Mouse (Mus musculus) midbrain, embryonic 14.5 days (tissue): ENCODE data around the gene Naa35. TPM values are rescaled to one million over a fixed set of nuclear protein-coding genes. Genes with fewer than 3 reads are reported as not detected.
A peak's percentile ranks its signal among the peaks of the same experiment; 100 is the strongest.

ENCODE experiments used
- ATAC-seq: fragments of 200-750 bp; cut with Nextera tagmentation; 2 replicates; pipeline ENCODE4 v1.8.0; 2017; ENCODE audit warnings: moderate number of reproducible peaks, moderate library complexity; ENCODE audit not compliant: low FRiP score, low TSS enrichment
- DNase-seq: peaks from one replicate; pipeline ENCODE4 v3.0.0-alpha.2; 2015
- H3K27ac ChIP-seq: fragments of 300-500 bp; sonication (generic); replicated peaks from 2 replicates; pipeline ENCODE4 v1.5.1; 2014; ENCODE audit warnings: mild to moderate bottlenecking, low read depth, low read length, moderate library complexity
- H3K27me3 ChIP-seq: fragments of 300-500 bp; sonication (generic); 2 replicates; pipeline ENCODE4 v1.6.1; 2014; ENCODE audit warnings: low read length, control low read depth, mixed read lengths; ENCODE audit not compliant: control insufficient read depth, insufficient read depth
- H3K36me3 ChIP-seq: fragments of 300-500 bp; sonication (generic); 2 replicates; pipeline ENCODE4 v1.6.1; 2014; ENCODE audit warnings: low read length, control low read depth; ENCODE audit not compliant: control insufficient read depth, insufficient read depth
- H3K4me1 ChIP-seq: fragments of 300-500 bp; sonication (generic); 2 replicates; pipeline ENCODE4 v1.6.1; 2014; ENCODE audit warnings: mild to moderate bottlenecking, antibody characterized with exemption, low read length, control low read depth; ENCODE audit not compliant: control insufficient read depth, insufficient read depth
- H3K4me2 ChIP-seq: fragments of 300-500 bp; sonication (generic); 2 replicates; pipeline ENCODE4 v1.6.1; 2014; ENCODE audit warnings: mild to moderate bottlenecking, low read length, moderate library complexity
- H3K4me3 ChIP-seq: fragments of 300-500 bp; sonication (generic); replicated peaks from 2 replicates; pipeline ENCODE4 v1.5.1; 2014; ENCODE audit warnings: low read depth, low read length
- H3K9ac ChIP-seq: fragments of 300-500 bp; sonication (generic); replicated peaks from 2 replicates; pipeline ENCODE4 v1.6.1; 2014; ENCODE audit warnings: mild to moderate bottlenecking, low read length, moderate library complexity
- H3K9me3 ChIP-seq: fragments of 300-500 bp; sonication (generic); 2 replicates; pipeline ENCODE4 v1.6.1; 2016; ENCODE audit warnings: low read length, control low read depth, mixed read lengths; ENCODE audit not compliant: control insufficient read depth
- WGBS: fragments of 180-500 bp; shearing (Covaris S2); extraction: QIAGEN DNeasy Blood & Tissue Kit; methylation state at CpG from one replicate; pipeline ENCODE4 v1.1.7; 2014; 5-methylcytosine and 5-hydroxymethylcytosine counted together
- polyA plus RNA-seq: library from polyadenylated mRNA; unstranded; fragments of >200 nt; fragmentation: Nextera tagmentation; extraction: Ambion mirVana; gene quantifications from 2 replicates; pipeline ENCODE4 v1.2.1, GENCODE M21; 2014

Gene Naa35
- polyA plus RNA-seq, 1 experiment from 2014 or later = 153 TPM

GRCm38 (mm10) chr13:59652651-59653050, 67.6 kb downstream of the Naa35 start:
- peak; percentile 53 for DNase-seq
- Histone ChIP-seq H3K4me1 (peaks cover 19% of the 10 kb centered on the region), H3K36me3 (peaks cover 22% of the 10 kb centered on the region), H3K9me3 (no peaks in the 10 kb centered on the region), H3K4me3 (no peak overlapping the region), H3K9ac (0 out of 2 replicates have a peak overlapping the region, but pooled peaks have one; percentile 1), H3K27me3 (no peaks in the 10 kb centered on the region), H3K27ac (peak overlapping the region; percentile 50; the same call in 1 of the 2 replicates), H3K4me2 (no peak overlapping the region)
- WGBS = 23% methylated on average over 5 of the region's 5 CpGs
- no peak; the same call in 1 of the 2 replicates for ATAC-seq

- Histone ChIP-seq H3K4me1 (peaks cover 19% of the 10 kb centered on the region), H3K27me3 (no peaks in the 10 kb centered on the region), H3K9me3 (no peaks in the 10 kb centered on the region), H3K9ac (no peak overlapping the region), H3K27ac (0 out of 2 replicates have a peak overlapping the region, but pooled peaks have one; percentile 21), H3K4me2 (no peak overlapping the region), H3K4me3 (no peak overlapping the region), H3K36me3 (peaks cover 22% of the 10 kb centered on the region)
- WGBS = 63% methylated on average over 3 of the region's 3 CpGs
- DNase-seq (no peak), ATAC-seq (no peak)
Measured at GRCm38 (mm10) chr13:59653136-59653535, 68.1 kb downstream of the Naa35 start.

GRCm38 (mm10) chr13:59654465-59654864, 69.4 kb downstream of the Naa35 start:
- Histone ChIP-seq H3K4me3 (no peak overlapping the region), H3K36me3 (peaks cover 11% of the 10 kb centered on the region), H3K9ac (no peak overlapping the region), H3K4me1 (peaks cover 19% of the 10 kb centered on the region), H3K4me2 (no peak overlapping the region), H3K9me3 (no peaks in the 10 kb centered on the region), H3K27ac (no peak overlapping the region), H3K27me3 (no peaks in the 10 kb centered on the region)
- ATAC-seq (no peak), DNase-seq (no peak)
- WGBS = 95% methylated on average over 5 of the region's 5 CpGs

- Histone ChIP-seq H3K27me3 (no peaks in the 10 kb centered on the region), H3K27ac (no peak overlapping the region), H3K4me3 (no peak overlapping the region), H3K36me3 (peaks cover 7% of the 10 kb centered on the region; the same call in 1 of the 2 replicates), H3K9ac (no peak overlapping the region), H3K4me1 (peaks cover 19% of the 10 kb centered on the region), H3K9me3 (no peaks in the 10 kb centered on the region), H3K4me2 (no peak overlapping the region)
- 93% methylated on average over 15 of the region's 15 CpGs for WGBS
- no peak for DNase-seq
- no peak for ATAC-seq
Measured at GRCm38 (mm10) chr13:59655718-59656315, 70.8 kb downstream of the Naa35 start.

GRCm38 (mm10) chr13:59656316-59656832, 71.3 kb downstream of the Naa35 start:
- peaks cover 19% of the 10 kb centered on the region for H3K4me1 ChIP-seq
- no peak overlapping the region for H3K9ac ChIP-seq
- H3K27me3 ChIP-seq = no peaks in the 10 kb centered on the region
- H3K36me3 ChIP-seq = peaks cover 8% of the 10 kb centered on the region; the same call in 1 of the 2 replicates
- H3K4me3 ChIP-seq = no peak overlapping the region
- no peaks in the 10 kb centered on the region for H3K9me3 ChIP-seq
- WGBS = 45% methylated on average over 10 of the region's 10 CpGs
- ATAC-seq (no peak), DNase-seq (no peak)
- no peak overlapping the region for H3K4me2 ChIP-seq
- H3K27ac ChIP-seq = peak overlapping the region; percentile 73

- DNase-seq (peak; percentile 52), ATAC-seq (no peak; the same call in 1 of the 2 replicates)
- no peaks in the 10 kb centered on the region for H3K9me3 ChIP-seq
- H3K27me3 ChIP-seq = no peaks in the 10 kb centered on the region
- peak overlapping the region; percentile 73 for H3K27ac ChIP-seq
- peaks cover 19% of the 10 kb centered on the region for H3K4me1 ChIP-seq
- WGBS = 1% methylated on average over 4 of the region's 4 CpGs
- no peak overlapping the region for H3K4me3 ChIP-seq
- peaks cover 14% of the 10 kb centered on the region for H3K36me3 ChIP-seq
- no peak overlapping the region for H3K9ac ChIP-seq
- H3K4me2 ChIP-seq = no peak overlapping the region
Measured at GRCm38 (mm10) chr13:59656975-59657388, 71.9 kb downstream of the Naa35 start.

GRCm38 (mm10) chr13:59657781-59658180, 72.7 kb downstream of the Naa35 start:
- no peaks in the 10 kb centered on the region for H3K9me3 ChIP-seq
- no peak overlapping the region for H3K4me3 ChIP-seq
- 68% methylated on average over 5 of the region's 5 CpGs for whole genome bisulfite sequencing
- 0 out of 2 replicates have a peak overlapping the region, but pooled peaks have one; percentile 32 for H3K27ac ChIP-seq
- H3K9ac ChIP-seq = no peak overlapping the region
- peaks cover 15% of the 10 kb centered on the region for H3K4me1 ChIP-seq
- peaks cover 22% of the 10 kb centered on the region for H3K36me3 ChIP-seq
- ATAC-seq (no peak), DNase-seq (no peak)
- no peaks in the 10 kb centered on the region for H3K27me3 ChIP-seq
- H3K4me2 ChIP-seq = no peak overlapping the region

- DNase-seq = no peak
- H3K4me2 ChIP-seq = no peak overlapping the region
- 99% methylated on average over 3 of the region's 3 CpGs for WGBS
- H3K36me3 ChIP-seq = peaks cover 46% of the 10 kb centered on the region
- peaks cover 8% of the 10 kb centered on the region for H3K4me1 ChIP-seq
- no peak overlapping the region for H3K27ac ChIP-seq
- no peaks in the 10 kb centered on the region for H3K27me3 ChIP-seq
- no peaks in the 10 kb centered on the region for H3K9me3 ChIP-seq
- ATAC-seq = no peak
- no peak overlapping the region for H3K4me3 ChIP-seq
- H3K9ac ChIP-seq = no peak overlapping the region
Measured at GRCm38 (mm10) chr13:59660371-59660770, 75.3 kb downstream of the Naa35 start.

GRCm38 (mm10) chr13:59661387-59661786, 76.3 kb downstream of the Naa35 start:
- Histone ChIP-seq H3K4me3 (no peak overlapping the region), H3K36me3 (peaks cover 47% of the 10 kb centered on the region), H3K4me1 (peaks cover 8% of the 10 kb centered on the region), H3K27me3 (no peaks in the 10 kb centered on the region), H3K4me2 (no peak overlapping the region), H3K27ac (no peak overlapping the region), H3K9ac (no peak overlapping the region), H3K9me3 (no peaks in the 10 kb centered on the region)
- DNase-seq (no peak), ATAC-seq (no peak)
- 95% methylated on average over 8 of the region's 8 CpGs for WGBS
